Mouse (Mus musculus) c-Kit-positive CD71-negative TER-119-negative erythroid progenitor cells, embryonic 14.5 days (primary cell): Measurements from ENCODE around the gene Itpa.
A peak's percentile ranks its signal among the peaks of the same experiment; 100 is the strongest.
"Not testable (repeated sequence)": the region's sequence is repeated elsewhere in the genome, so short reads cannot be mapped to it uniquely, and the experiment has no call there.

Experiments used
- DNase-seq: peaks from one replicate; pipeline ENCODE4 v3.0.0-alpha.2; 2013; ENCODE audit warnings: low read depth

Itpa gene

GRCm38 (mm10) chr2:130667559-130667958 is at the start of gene Itpa:
TSS of gene Itpa (plus strand) at chr2:130667610.
- peak; percentile 68 for DNase-seq

- no peak for DNase-seq
Observed at GRCm38 (mm10) chr2:130618972-130619371, 48.4 kb upstream of the Itpa start.

GRCm38 (mm10) chr2:130628424-130628823 is 39.0 kb upstream of the Itpa start:
- no peak for DNase-seq

- no peak for DNase-seq
Observed at GRCm38 (mm10) chr2:130629080-130629838, 38.2 kb upstream of the Itpa start.

- peak; percentile 86 for DNase-seq
Observed at GRCm38 (mm10) chr2:130629839-130630203, 37.6 kb upstream of the Itpa start, which contains the start of the genes Fastkd5 and Ubox5. TSS of gene Fastkd5 (minus strand) at chr2:130630027. TSS of gene Ubox5 (minus strand) at chr2:130630038.

GRCm38 (mm10) chr2:130632416-130632815 is 35.0 kb upstream of the Itpa start:
- DNase-seq: no peak

GRCm38 (mm10) chr2:130632887-130633675 is 34.3 kb upstream of the Itpa start:
- DNase-seq: no peak

- DNase-seq: no peak
Observed at GRCm38 (mm10) chr2:130634006-130634738, 33.2 kb upstream of the Itpa start.

- no peak for DNase-seq
Observed at GRCm38 (mm10) chr2:130634739-130635411, 32.5 kb upstream of the Itpa start.

- no peak for DNase-seq
Observed at GRCm38 (mm10) chr2:130635847-130636246, 31.6 kb upstream of the Itpa start.

GRCm38 (mm10) chr2:130638101-130638611 is 29.3 kb upstream of the Itpa start:
- DNase-seq: no peak

GRCm38 (mm10) chr2:130639276-130639675 is 28.1 kb upstream of the Itpa start:
- DNase-seq: no peak

GRCm38 (mm10) chr2:130641351-130642025 is 25.9 kb upstream of the Itpa start:
- DNase-seq: no peak

- DNase-seq: no peak
Observed at GRCm38 (mm10) chr2:130642197-130642660, 25.2 kb upstream of the Itpa start.

GRCm38 (mm10) chr2:130642684-130643369 is 24.6 kb upstream of the Itpa start, which contains the start of gene Lzts3:
TSS of gene Lzts3 (minus strand) at chr2:130642803.
- DNase-seq: peak; percentile 79

- no peak for DNase-seq
Observed at GRCm38 (mm10) chr2:130645198-130645597, 22.2 kb upstream of the Itpa start.

- not testable (repeated sequence) for DNase-seq
Observed at GRCm38 (mm10) chr2:130649028-130649427, 18.4 kb upstream of the Itpa start.

- no peak for DNase-seq
Observed at GRCm38 (mm10) chr2:130653303-130653702, 14.1 kb upstream of the Itpa start.

- DNase-seq: no peak
Observed at GRCm38 (mm10) chr2:130653760-130654159, 13.7 kb upstream of the Itpa start.

- no peak for DNase-seq
Observed at GRCm38 (mm10) chr2:130655660-130656339, 11.6 kb upstream of the Itpa start.
